Mouse (Mus musculus) gastrocnemius, postnatal 14 days (tissue): Measurements from ENCODE around the gene Lmntd1. TPM values are rescaled to one million over a fixed set of nuclear protein-coding genes. Genes with fewer than 3 reads are reported as not detected.

Source experiments
- DNase-seq: peaks from one replicate; pipeline ENCODE4 v3.0.0; 2021; ENCODE audit warnings: mixed read lengths
- intact Hi-C: fragments of 180-260 bp; cut with DNase I; formaldehyde crosslinking; loops from one replicate; pipeline ENCODE4 v1.15.1; 2025; ENCODE audit warnings: low total_unique reads
- total RNA-seq, 2 experiments: library from RNA; stranded (reverse); gene quantifications; 2 replicates each; pipeline ENCODE4 v1.2.3; 2021

Gene Lmntd1
- total RNA-seq, 2 experiments from 2014 or later: 0.16 to 0.43 TPM

DNA sequence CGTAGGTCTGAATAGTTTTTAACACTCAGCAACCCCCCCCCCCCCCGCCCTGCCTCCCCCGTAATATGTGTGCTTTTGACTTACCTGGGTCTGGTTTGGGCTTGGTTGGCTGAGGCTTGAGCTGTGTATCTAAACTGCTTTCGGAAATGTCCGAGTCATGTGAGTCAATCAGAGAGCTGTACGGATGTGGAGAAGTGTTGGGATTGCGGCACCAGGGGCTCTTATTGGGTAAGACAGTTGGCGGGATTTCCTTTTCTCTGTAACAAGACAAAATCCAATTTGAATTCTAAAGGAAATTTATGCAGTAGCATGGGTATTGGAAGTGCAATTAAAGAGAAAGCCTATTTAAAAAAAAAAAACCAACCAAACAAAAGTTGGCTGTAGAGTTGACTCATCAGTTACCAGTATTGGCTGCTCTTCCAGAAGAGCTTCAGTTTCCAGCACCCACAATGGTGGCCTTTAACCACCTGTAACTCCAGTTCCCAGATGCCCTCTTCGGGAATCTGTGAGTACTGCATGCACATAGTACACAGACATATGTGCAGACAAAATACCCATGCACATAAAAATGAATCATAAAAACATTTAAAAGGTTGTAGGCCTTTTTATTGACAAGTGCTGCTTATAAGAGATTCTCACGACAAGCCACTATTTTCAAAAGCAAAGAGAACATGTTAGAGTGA lies 209.6 kb downstream of the Lmntd1 start:
- no peak for DNase-seq
- intact Hi-C loops: no loop called here

- intact Hi-C loops: no loop called here
- no peak for DNase-seq
Measured at GRCm38 (mm10) chr6:145401140-145401539, 213.0 kb downstream of the Lmntd1 start.

GRCm38 (mm10) chr6:145397881-145398280 lies 216.2 kb downstream of the Lmntd1 start:
- DNase-seq: no peak
- intact Hi-C loops: no loop called here

DNA sequence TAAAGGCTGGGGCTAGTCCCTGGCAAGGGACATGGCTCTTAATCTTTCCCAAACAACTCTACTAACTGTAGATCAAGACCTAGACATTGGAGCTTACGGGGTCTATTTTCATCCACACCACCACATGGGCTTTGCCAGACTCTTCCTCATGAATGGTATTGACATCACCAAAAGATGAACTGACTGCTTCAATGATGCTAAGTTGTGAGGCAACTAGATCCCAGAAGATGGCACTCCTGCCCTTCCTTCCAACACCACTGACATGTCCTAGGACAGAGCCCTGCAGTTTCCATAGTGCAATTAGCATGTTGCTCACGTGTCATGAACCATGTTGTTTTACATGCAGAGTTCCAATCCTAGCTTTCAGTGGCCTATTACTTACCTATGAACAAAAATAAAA lies 217.6 kb downstream of the Lmntd1 start:
- intact Hi-C loops: no loop called here
- DNase-seq: no peak

GRCm38 (mm10) chr6:145390421-145390820 lies 223.7 kb downstream of the Lmntd1 start:
- DNase-seq: no peak
- intact Hi-C loops: no loop called here

DNA sequence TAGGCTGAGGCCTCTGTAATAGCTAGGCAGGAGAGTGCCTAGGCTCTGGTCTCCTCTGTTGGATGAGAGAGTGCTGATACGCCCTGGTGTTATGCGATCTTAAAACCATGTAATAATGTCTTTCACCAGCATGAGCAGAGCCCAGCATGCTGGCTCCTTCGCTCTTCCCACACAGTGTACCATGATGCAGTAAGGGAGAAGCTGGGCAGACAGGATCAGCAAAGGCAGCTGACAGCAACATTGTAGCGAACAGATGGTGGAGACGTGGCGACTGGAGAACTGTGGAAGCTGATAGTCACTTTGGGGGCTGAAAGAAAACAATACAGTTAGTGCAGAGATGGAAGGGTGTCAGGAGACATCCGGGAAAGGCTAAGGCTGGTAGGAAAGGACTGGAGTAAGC lies 224.2 kb downstream of the Lmntd1 start:
- DNase-seq: peak; percentile 35
- intact Hi-C loops: no loop called here

DNA sequence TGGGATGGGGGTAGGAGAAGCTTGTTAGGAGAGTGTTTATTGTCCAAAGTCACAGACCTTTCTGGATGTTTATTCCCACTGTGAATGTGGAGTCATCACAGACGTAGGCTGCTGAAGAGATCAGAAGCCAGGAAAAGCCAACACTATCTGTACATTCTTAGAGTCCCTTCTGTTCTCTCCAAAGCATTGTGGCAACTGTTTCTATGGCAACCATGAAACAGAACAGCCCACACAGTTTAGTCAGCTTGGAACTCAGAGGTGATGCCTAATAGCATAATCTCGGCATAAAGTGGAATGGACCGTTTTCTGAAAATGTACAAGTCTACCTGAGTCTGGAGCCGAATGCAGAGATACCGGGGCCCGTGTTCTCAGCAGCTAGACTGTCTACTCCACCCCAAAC lies 226.7 kb downstream of the Lmntd1 start:
- DNase-seq: no peak

DNA sequence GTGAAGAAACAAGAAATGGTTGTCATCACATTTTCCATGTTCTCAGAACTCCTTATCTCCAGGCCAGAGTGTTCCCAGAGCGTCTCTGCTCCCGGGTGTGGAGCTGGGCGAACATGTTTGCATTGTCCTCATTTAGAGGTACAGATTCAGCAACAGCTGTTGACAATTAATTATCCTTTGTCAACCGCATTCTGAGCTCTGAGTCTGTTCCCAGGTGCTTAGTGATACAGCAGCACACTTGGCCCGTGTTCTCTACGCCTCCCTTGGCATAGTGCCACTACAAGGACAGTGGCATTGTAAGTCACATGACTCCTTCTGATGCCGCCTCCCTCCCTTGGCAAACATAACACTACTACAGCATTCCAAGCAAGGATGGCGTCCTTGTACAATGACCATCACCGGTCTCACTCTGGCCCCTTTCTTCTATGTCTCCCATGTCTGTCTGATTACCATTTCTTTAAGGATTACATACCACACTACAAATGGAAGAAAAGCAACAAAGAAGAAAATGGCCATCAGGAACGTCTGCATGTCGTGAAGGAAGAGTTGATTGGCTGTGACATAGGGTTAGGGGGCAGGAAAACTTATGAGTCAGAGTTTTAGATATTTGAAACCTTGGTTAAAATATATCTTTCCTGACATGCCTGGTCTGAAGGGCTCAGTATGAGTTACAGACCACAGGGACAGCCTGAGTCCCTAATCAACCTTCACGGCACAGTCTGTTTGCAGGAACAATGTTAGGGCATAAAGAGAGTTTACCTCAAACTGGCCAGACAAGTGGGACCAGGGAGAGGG lies 231.3 kb downstream of the Lmntd1 start:
- intact Hi-C loops: no loop called here
- DNase-seq: no peak

More for the DNA sequence above, 226.7 kb downstream of the Lmntd1 start:
- intact Hi-C loops: no loop called here

DNA sequence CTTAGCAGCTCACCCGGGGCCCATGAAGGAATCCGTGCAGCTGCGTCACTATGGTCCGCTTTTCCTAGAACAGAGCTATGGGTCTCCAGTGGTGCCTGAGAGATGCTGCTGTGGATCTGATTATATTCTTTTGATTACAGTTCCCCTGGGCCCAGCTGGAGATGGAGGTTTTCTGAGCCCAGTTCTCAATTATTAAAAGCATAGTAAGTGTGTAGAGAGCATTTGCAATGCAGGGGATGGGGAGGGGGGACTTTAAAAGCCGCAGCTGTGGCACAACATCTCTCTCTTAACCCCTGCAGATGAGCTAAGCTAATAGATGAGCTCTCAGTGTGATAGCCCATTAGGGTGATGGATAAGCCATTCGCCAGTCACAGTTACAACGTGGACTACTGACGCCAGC lies 233.2 kb downstream of the Lmntd1 start:
- intact Hi-C loops: no loop called here

GRCm38 (mm10) chr6:145379175-145379574 lies 234.9 kb downstream of the Lmntd1 start:
- no peak for DNase-seq
- intact Hi-C loops: no loop called here

More for the DNA sequence above, 233.2 kb downstream of the Lmntd1 start:
- DNase-seq: no peak

- intact Hi-C loops: no loop called here
- no peak for DNase-seq
Measured at GRCm38 (mm10) chr6:145378689-145379088, 235.4 kb downstream of the Lmntd1 start.

DNA sequence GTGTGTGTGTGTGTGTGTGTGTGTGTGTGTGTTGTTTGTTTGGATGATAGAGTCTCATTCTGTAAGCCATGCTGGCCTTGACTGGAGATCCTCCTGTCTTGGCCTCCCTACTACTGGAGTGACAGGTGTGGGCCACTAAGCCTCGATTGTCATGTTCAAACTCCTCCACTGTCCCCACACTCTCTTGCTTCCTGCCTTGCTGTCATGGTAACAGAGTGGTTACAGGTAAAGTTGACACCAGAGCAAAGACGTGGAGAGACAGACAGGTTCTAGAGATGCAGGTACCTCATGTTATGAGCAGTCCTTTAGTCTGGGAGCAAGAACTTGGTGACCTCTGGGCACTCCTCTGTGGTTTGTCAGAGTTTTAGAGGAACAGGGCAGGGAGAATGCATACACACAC lies 239.7 kb downstream of the Lmntd1 start:
- intact Hi-C loops: no loop called here
- no peak for DNase-seq

DNA sequence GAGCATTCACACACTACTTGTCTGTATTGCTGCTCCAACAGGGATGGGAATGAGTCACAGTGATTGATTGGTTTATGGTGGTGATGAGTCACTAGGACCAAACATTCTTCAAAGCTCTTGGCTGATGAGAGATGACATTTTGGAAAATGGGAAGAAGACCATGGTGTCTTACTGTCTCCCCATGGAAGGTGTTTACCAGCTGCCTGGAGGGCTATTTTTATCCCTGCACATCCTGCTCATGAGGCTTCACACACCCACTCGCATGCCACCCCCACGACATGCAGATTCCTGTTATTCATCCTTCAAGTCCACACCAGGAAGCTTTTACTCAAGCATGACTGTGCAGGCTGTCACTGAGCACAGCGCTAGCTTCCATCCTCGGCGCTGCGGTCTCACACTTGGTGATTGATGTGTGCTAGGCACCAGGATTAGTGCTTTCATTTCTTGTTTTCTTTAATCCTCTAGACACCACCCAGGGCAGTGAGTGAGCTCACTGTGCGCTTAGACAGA lies 240.4 kb downstream of the Lmntd1 start:
- no peak for DNase-seq
- intact Hi-C loops: no loop called here

DNA sequence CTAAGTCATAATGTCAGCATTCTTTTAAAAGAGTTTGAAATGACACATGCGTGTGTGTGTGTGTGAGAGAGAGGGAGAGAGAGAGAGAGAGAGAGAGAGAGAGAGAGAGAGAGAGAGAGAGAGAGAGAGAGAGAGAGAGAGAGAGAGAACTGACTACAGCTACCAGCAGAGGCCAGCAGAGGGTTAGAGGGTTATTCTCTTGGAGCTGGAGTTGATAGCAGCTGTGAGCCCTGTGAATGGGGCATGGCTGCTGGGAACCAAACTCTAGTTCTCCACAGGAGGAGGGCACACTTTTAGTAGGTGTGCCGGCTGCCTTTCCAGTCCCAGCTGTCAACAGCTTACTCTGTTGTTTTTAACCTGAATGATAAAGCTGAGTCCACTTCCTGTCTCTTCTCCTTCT lies 242.1 kb downstream of the Lmntd1 start:
- intact Hi-C loops: no loop called here
- DNase-seq: no peak

DNA sequence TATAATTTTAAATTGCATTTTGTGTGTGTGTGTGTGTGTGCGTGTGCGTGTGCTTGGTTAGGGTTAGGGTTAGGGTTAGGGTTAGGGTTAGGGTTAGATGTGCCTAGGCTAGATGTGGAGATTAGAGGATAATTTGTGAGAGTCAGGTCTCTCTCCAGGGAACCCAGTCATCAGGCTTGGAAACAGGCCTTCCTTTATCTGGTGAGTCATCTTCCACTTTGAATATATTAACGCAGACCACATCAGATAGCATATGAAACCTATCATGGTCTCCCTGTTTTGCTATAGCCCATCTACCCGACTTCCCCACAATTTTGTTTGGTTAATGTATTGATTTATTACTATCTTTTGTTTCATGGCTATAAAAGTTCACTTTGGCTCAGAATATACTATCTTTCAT lies 242.5 kb downstream of the Lmntd1 start:
- intact Hi-C loops: no loop called here
- no peak for DNase-seq

GRCm38 (mm10) chr6:145370302-145370701 lies 243.8 kb downstream of the Lmntd1 start:
- no peak for DNase-seq
- intact Hi-C loops: no loop called here

- intact Hi-C loops: loop anchor here (10.0 kb wide), 1 partner anchor 446 kb away; no protein-coding TSS in a partner anchor
Measured at GRCm38 (mm10) chr6:145369290-145369689, 244.8 kb downstream of the Lmntd1 start.

GRCm38 (mm10) chr6:145366488-145366887 lies 247.6 kb downstream of the Lmntd1 start:
- intact Hi-C loops: loop anchor here (10.0 kb wide), 1 partner anchor 448 kb away; no protein-coding TSS in a partner anchor

More at GRCm38 (mm10) chr6:145369290-145369689, 244.8 kb downstream of the Lmntd1 start:
- DNase-seq: no peak

GRCm38 (mm10) chr6:145363698-145364097 lies 250.4 kb downstream of the Lmntd1 start:
- DNase-seq: no peak
- intact Hi-C loops: loop anchor here (10.0 kb wide), 1 partner anchor 451 kb away; no protein-coding TSS in a partner anchor

More at GRCm38 (mm10) chr6:145366488-145366887, 247.6 kb downstream of the Lmntd1 start:
- DNase-seq: no peak

GRCm38 (mm10) chr6:145361109-145361694 lies 252.9 kb downstream of the Lmntd1 start:
- no peak for DNase-seq
- intact Hi-C loops: loop anchor here (10.0 kb wide), 1 partner anchor 454 kb away; no protein-coding TSS in a partner anchor
